Mouse (Mus musculus): ENCODE data around the gene Cdh13.
A peak's percentile ranks its signal among the peaks of the same experiment; 100 is the strongest.

Gene Cdh13

GRCm38 (mm10) chr8:119039358-119039757, 755.8 kb downstream of the Cdh13 start:
- no peak for DNase-seq (ENCODE audit: low spot score in 2 of 2)

GRCm38 (mm10) chr8:119057876-119058275, 774.3 kb downstream of the Cdh13 start:
- no peak for DNase-seq (ENCODE audit: low spot score in 2 of 2)

- DNase-seq (ENCODE audit: low spot score in 2 of 2): no peak
Observed at GRCm38 (mm10) chr8:119061671-119062070, 778.1 kb downstream of the Cdh13 start.

- peak; percentile 10 to 30 for DNase-seq (ENCODE audit: low spot score in 2 of 2)
Observed at GRCm38 (mm10) chr8:119064523-119064922, 781.0 kb downstream of the Cdh13 start.

GRCm38 (mm10) chr8:119072291-119072690, 788.8 kb downstream of the Cdh13 start:
- DNase-seq (ENCODE audit: low spot score in 2 of 2): no peak

- no peak for DNase-seq (ENCODE audit: low spot score in 2 of 2)
Observed at GRCm38 (mm10) chr8:119085022-119085421, 801.5 kb downstream of the Cdh13 start.

GRCm38 (mm10) chr8:119098261-119098660, 814.7 kb downstream of the Cdh13 start:
- DNase-seq (ENCODE audit: low spot score in 2 of 2): no peak

- no peak for DNase-seq (ENCODE audit: low spot score in 2 of 2)
Observed at GRCm38 (mm10) chr8:119102871-119103270, 819.3 kb downstream of the Cdh13 start.

- no peak for DNase-seq (ENCODE audit: low spot score in 2 of 2)
Observed at GRCm38 (mm10) chr8:119109655-119110054, 826.1 kb downstream of the Cdh13 start.

GRCm38 (mm10) chr8:119112861-119113260, 829.3 kb downstream of the Cdh13 start:
- no peak for DNase-seq (ENCODE audit: low spot score in 2 of 2)

GRCm38 (mm10) chr8:119121236-119121635, 837.7 kb downstream of the Cdh13 start:
- DNase-seq (ENCODE audit: low spot score in 2 of 2): no peak

- DNase-seq (ENCODE audit: low spot score in 2 of 2): no peak
Observed at GRCm38 (mm10) chr8:119127841-119128240, 844.3 kb downstream of the Cdh13 start.

GRCm38 (mm10) chr8:119128266-119128665, 844.7 kb downstream of the Cdh13 start:
- DNase-seq (ENCODE audit: low spot score in 2 of 2): no peak

- DNase-seq (ENCODE audit: low spot score in 2 of 2): no peak
Observed at GRCm38 (mm10) chr8:119156454-119156921, 873.0 kb downstream of the Cdh13 start.

GRCm38 (mm10) chr8:119158628-119159027, 875.1 kb downstream of the Cdh13 start:
- no peak for DNase-seq (ENCODE audit: low spot score in 2 of 2)

GRCm38 (mm10) chr8:119159794-119160193, 876.3 kb downstream of the Cdh13 start:
- no peak for DNase-seq (ENCODE audit: low spot score in 2 of 2)

- DNase-seq (ENCODE audit: low spot score in 2 of 2): no peak
Observed at GRCm38 (mm10) chr8:119164076-119164475, 880.5 kb downstream of the Cdh13 start.

GRCm38 (mm10) chr8:119177226-119177935, 893.8 kb downstream of the Cdh13 start:
- DNase-seq (ENCODE audit: low spot score in 2 of 2): no peak

GRCm38 (mm10) chr8:119180626-119181025, 897.1 kb downstream of the Cdh13 start:
- no peak for DNase-seq (ENCODE audit: low spot score in 2 of 2)

- peak in 1 of 2 experiments; percentile 5 for DNase-seq (ENCODE audit: low spot score in 2 of 2)
Observed at GRCm38 (mm10) chr8:119195695-119196094, 912.2 kb downstream of the Cdh13 start.

GRCm38 (mm10) chr8:119196486-119197150, 913.1 kb downstream of the Cdh13 start:
- peak in 1 of 2 experiments; percentile 2 for DNase-seq (ENCODE audit: low spot score in 2 of 2)

- DNase-seq (ENCODE audit: low spot score in 2 of 2): no peak
Observed at GRCm38 (mm10) chr8:119208567-119208966, 925.0 kb downstream of the Cdh13 start.

GRCm38 (mm10) chr8:119224547-119224946, 941.0 kb downstream of the Cdh13 start:
- peak; percentile 6 to 37 for DNase-seq (ENCODE audit: low spot score in 2 of 2)
